Mouse (Mus musculus): ENCODE data around the gene C6. TPM values are rescaled to one million over a fixed set of nuclear protein-coding genes. Genes with fewer than 3 reads are reported as not detected.

The C6 gene
- 0.65 and 1.1 TPM in 2 replicates for polyA plus RNA-seq (2012; rRNA removed)

GRCm38 (mm10) chr15:4726830-4727310 is at the start of gene C6:
Gene C6, plus strand, starts transcription at chr15:4727175.
- H3K36me3 ChIP-seq (ENCODE audit: control insufficient read depth, insufficient read depth, low read length), result no peaks in the 10 kb centered on the region

DNA sequence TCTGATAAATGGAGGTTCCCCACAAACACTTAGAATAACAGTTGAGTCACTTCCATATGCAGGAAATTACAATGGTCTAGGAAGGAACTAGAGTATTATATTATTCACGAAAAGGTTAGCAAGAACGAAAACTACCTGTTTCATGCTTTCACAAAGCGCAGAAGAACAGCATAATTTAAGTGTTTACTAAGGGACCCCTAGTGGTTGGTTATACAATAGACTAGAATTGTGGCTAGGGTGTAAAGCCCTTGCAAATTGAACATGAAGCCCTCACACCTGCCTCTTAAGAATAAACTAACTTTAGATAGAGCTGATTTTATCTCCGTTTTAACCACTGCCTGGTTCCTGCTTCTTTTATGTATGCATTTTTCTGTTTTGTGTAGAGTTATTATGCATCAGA is 29.4 kb upstream of the C6 start:
- no peak overlapping the region for H3K27ac ChIP-seq (ENCODE audit: insufficient read depth, low read depth, low read length)
- WGBS, result 85% methylated on average over 4 of the region's 4 CpGs
- no peaks in the 10 kb centered on the region for H3K36me3 ChIP-seq (ENCODE audit: control insufficient read depth, insufficient read depth, low read length)
- H3K4me3 ChIP-seq (ENCODE audit: insufficient read depth, low read depth, low read length), result no peak overlapping the region
- no peaks in the 10 kb centered on the region for H3K27me3 ChIP-seq (replicated peaks; ENCODE audit: control insufficient read depth, insufficient read depth, low read length)
- TF ChIP-seq CTCF (conservative IDR thresholded peaks at IDR 0.05; ENCODE audit: insufficient read depth, insufficient read length, low read depth, low read length) (no peak), POLR2A (IDR thresholded peaks at IDR 0.05; ENCODE audit: low read depth, low read length) (no peak)
- no peaks in the 10 kb centered on the region for H3K4me1 ChIP-seq (ENCODE audit: control insufficient read depth, insufficient read depth, low read length)
- peak; percentile 7 for DNase-seq

More at GRCm38 (mm10) chr15:4726830-4727310, at the start of gene C6:
- H3K4me3 ChIP-seq (ENCODE audit: insufficient read depth, low read depth, low read length), result no peak within 1 kb of the TSS
- no peak within 1 kb of the TSS for H3K27ac ChIP-seq (ENCODE audit: insufficient read depth, low read depth, low read length)
- WGBS, result 81% methylated on average over 9 of the region's 9 CpGs
- TF ChIP-seq CTCF (conservative IDR thresholded peaks at IDR 0.05; ENCODE audit: insufficient read depth, insufficient read length, low read depth, low read length) (no peak), POLR2A (IDR thresholded peaks at IDR 0.05; ENCODE audit: low read depth, low read length) (no peak)
- no peak for DNase-seq
- H3K27me3 ChIP-seq (replicated peaks; ENCODE audit: control insufficient read depth, insufficient read depth, low read length), result no peaks in the 10 kb centered on the region
- H3K4me1 ChIP-seq (ENCODE audit: control insufficient read depth, insufficient read depth, low read length), result 0 out of 2 replicates have a peak, but pooled peaks cover 3% of the 10 kb centered on the region

DNA sequence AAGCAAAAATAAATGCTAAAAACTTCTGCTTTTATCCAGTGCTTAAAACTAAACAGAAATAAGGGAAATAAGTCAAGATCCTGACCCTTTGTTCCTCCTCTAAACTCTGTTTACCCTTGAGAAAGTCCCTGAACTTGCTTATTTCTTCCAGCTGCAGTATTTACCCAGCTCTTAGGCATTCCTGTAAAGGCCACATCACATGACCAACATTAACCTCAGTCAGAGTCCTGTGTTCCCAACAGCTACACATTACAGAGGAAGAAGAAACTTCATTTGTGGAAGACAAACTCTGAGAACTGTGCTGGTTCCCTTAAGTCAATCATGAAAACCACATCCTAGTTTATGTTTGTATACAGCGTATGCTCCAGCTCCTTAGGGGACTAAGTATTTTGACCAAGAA is 7.2 kb downstream of the C6 start:
- H3K27ac ChIP-seq (ENCODE audit: insufficient read depth, low read depth, low read length), result 0 out of 2 replicates have a peak overlapping the region, but pooled peaks have one; percentile 23
- DNase-seq, result peak; percentile 76
- WGBS, result 59% methylated on average over 1 of the region's 1 CpGs
- TF ChIP-seq CTCF (conservative IDR thresholded peaks at IDR 0.05; ENCODE audit: insufficient read depth, insufficient read length, low read depth, low read length) (no peak), POLR2A (IDR thresholded peaks at IDR 0.05; ENCODE audit: low read depth, low read length) (no peak)
- no peaks in the 10 kb centered on the region for H3K27me3 ChIP-seq (replicated peaks; ENCODE audit: control insufficient read depth, insufficient read depth, low read length)
- no peaks in the 10 kb centered on the region for H3K36me3 ChIP-seq (ENCODE audit: control insufficient read depth, insufficient read depth, low read length)
- H3K4me3 ChIP-seq (ENCODE audit: insufficient read depth, low read depth, low read length), result no peak overlapping the region
- H3K4me1 ChIP-seq (ENCODE audit: control insufficient read depth, insufficient read depth, low read length), result peaks cover 5% of the 10 kb centered on the region; the same call in 1 of the 2 replicates

- Histone ChIP-seq H3K27me3 (replicated peaks; ENCODE audit: control insufficient read depth, insufficient read depth, low read length) (no peaks in the 10 kb centered on the region), H3K4me1 (ENCODE audit: control insufficient read depth, insufficient read depth, low read length) (peaks cover 5% of the 10 kb centered on the region; the same call in 1 of the 2 replicates), H3K4me3 (ENCODE audit: insufficient read depth, low read depth, low read length) (no peak overlapping the region), H3K36me3 (ENCODE audit: control insufficient read depth, insufficient read depth, low read length) (no peaks in the 10 kb centered on the region), H3K27ac (ENCODE audit: insufficient read depth, low read depth, low read length) (no peak overlapping the region)
- TF ChIP-seq CTCF (conservative IDR thresholded peaks at IDR 0.05; ENCODE audit: insufficient read depth, insufficient read length, low read depth, low read length) (no peak), POLR2A (IDR thresholded peaks at IDR 0.05; ENCODE audit: low read depth, low read length) (no peak)
- 22% methylated on average over 2 of the region's 2 CpGs for WGBS
- peak; percentile 80 for DNase-seq
These were observed 8.1 kb downstream of the C6 start for GRCm38 (mm10) chr15:4734996-4735609.

- no peak for DNase-seq
- TF ChIP-seq POLR2A (IDR thresholded peaks at IDR 0.05; ENCODE audit: low read depth, low read length), result no peak
- TF ChIP-seq CTCF (conservative IDR thresholded peaks at IDR 0.05; ENCODE audit: insufficient read depth, insufficient read length, low read depth, low read length), result no peak
- Histone ChIP-seq H3K4me1 (ENCODE audit: control insufficient read depth, insufficient read depth, low read length) (no peaks in the 10 kb centered on the region), H3K27ac (ENCODE audit: insufficient read depth, low read depth, low read length) (no peak overlapping the region), H3K4me3 (ENCODE audit: insufficient read depth, low read depth, low read length) (no peak overlapping the region), H3K36me3 (ENCODE audit: control insufficient read depth, insufficient read depth, low read length) (no peaks in the 10 kb centered on the region), H3K27me3 (replicated peaks; ENCODE audit: control insufficient read depth, insufficient read depth, low read length) (no peaks in the 10 kb centered on the region)
- 83% methylated on average over 3 of the region's 3 CpGs for WGBS
These were observed 20.7 kb downstream of the C6 start for GRCm38 (mm10) chr15:4747656-4748055.

DNA sequence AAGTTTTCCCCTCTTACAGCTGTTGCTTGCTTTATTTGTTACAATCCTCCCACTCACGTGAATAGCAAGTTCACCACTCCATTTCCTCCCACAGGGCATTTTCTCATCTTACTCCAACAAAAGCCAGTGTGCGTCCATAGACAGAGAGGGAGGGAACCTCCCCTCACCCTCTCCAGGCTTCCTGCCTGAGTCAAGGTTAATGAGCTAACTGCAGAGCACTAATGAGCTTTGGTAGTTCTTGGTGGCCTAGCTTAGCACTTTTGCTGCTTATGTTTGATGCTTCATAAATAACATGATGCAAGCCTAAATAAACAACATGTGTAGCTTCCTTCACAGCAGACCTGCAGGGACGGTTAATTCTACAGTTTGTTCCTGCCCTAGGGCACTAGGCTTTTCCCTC is 63.4 kb downstream of the C6 start:
- DNase-seq, result peak; percentile 19
- Histone ChIP-seq H3K27me3 (replicated peaks; ENCODE audit: control insufficient read depth, insufficient read depth, low read length) (no peaks in the 10 kb centered on the region), H3K36me3 (ENCODE audit: control insufficient read depth, insufficient read depth, low read length) (no peaks in the 10 kb centered on the region), H3K4me1 (ENCODE audit: control insufficient read depth, insufficient read depth, low read length) (no peaks in the 10 kb centered on the region), H3K27ac (ENCODE audit: insufficient read depth, low read depth, low read length) (no peak overlapping the region), H3K4me3 (ENCODE audit: insufficient read depth, low read depth, low read length) (no peak overlapping the region)
- WGBS, result 27% methylated on average over 3 of the region's 3 CpGs
- TF ChIP-seq CTCF (conservative IDR thresholded peaks at IDR 0.05; ENCODE audit: insufficient read depth, insufficient read length, low read depth, low read length), result no peak
- TF ChIP-seq POLR2A (IDR thresholded peaks at IDR 0.05; ENCODE audit: low read depth, low read length), result no peak

GRCm38 (mm10) chr15:4796861-4797260 is 69.9 kb downstream of the C6 start:
- Histone ChIP-seq H3K27ac (ENCODE audit: insufficient read depth, low read depth, low read length) (no peak overlapping the region), H3K4me1 (ENCODE audit: control insufficient read depth, insufficient read depth, low read length) (no peaks in the 10 kb centered on the region), H3K4me3 (ENCODE audit: insufficient read depth, low read depth, low read length) (no peak overlapping the region), H3K27me3 (replicated peaks; ENCODE audit: control insufficient read depth, insufficient read depth, low read length) (no peaks in the 10 kb centered on the region), H3K36me3 (ENCODE audit: control insufficient read depth, insufficient read depth, low read length) (no peaks in the 10 kb centered on the region)
- DNase-seq, result peak; percentile 54
- TF ChIP-seq CTCF (conservative IDR thresholded peaks at IDR 0.05; ENCODE audit: insufficient read depth, insufficient read length, low read depth, low read length) (no peak), POLR2A (IDR thresholded peaks at IDR 0.05; ENCODE audit: low read depth, low read length) (no peak)
- WGBS, result 61% methylated on average over 4 of the region's 4 CpGs

Measured in kidney, adult 2 months (tissue).